Mouse (Mus musculus) midbrain, embryonic 11.5 days (tissue): Measurements from ENCODE around the gene Ssbp3. TPM values are rescaled to one million over a fixed set of nuclear protein-coding genes. Genes with fewer than 3 reads are reported as not detected.
A peak's percentile ranks its signal among the peaks of the same experiment; 100 is the strongest.

Experiments used
- ATAC-seq: fragments of 200-750 bp; cut with Nextera tagmentation; 2 replicates; pipeline ENCODE4 v1.8.0; 2017; ENCODE audit warnings: moderate TSS enrichment, moderate library complexity; ENCODE audit not compliant: low FRiP score
- DNase-seq: peaks from one replicate; pipeline ENCODE4 v3.0.0; 2015; ENCODE audit warnings: low spot score; ENCODE audit errors: missing footprints
- H3K27ac ChIP-seq: fragments of 300-500 bp; sonication (generic); 2 replicates; pipeline ENCODE4 v1.5.1; 2014; ENCODE audit warnings: low read depth, low read length
- H3K27me3 ChIP-seq: fragments of 300-500 bp; sonication (generic); 2 replicates; pipeline ENCODE4 v1.6.1; 2014; ENCODE audit warnings: mild to moderate bottlenecking, low read length, moderate library complexity, mixed read lengths; ENCODE audit not compliant: control insufficient read depth, insufficient read depth
- H3K36me3 ChIP-seq: fragments of 300-500 bp; sonication (generic); 2 replicates; pipeline ENCODE4 v1.6.1; 2014; ENCODE audit warnings: mild to moderate bottlenecking, low read length, moderate library complexity, mixed read lengths; ENCODE audit not compliant: control insufficient read depth, insufficient read depth
- H3K4me1 ChIP-seq: fragments of 300-500 bp; sonication (generic); 2 replicates; pipeline ENCODE4 v1.6.1; 2014; ENCODE audit warnings: low read length; ENCODE audit not compliant: control insufficient read depth, insufficient read depth
- H3K4me2 ChIP-seq: fragments of 300-500 bp; sonication (generic); 2 replicates; pipeline ENCODE4 v1.6.1; 2014; ENCODE audit warnings: mild to moderate bottlenecking, moderate library complexity
- H3K4me3 ChIP-seq: fragments of 300-500 bp; sonication (generic); 2 replicates; pipeline ENCODE4 v1.5.1; 2014; ENCODE audit warnings: low read depth, low read length
- H3K9ac ChIP-seq: fragments of 300-500 bp; sonication (generic); 2 replicates; pipeline ENCODE4 v1.6.1; 2014; ENCODE audit warnings: low read length
- H3K9me3 ChIP-seq: fragments of 300-500 bp; sonication (generic); 2 replicates; pipeline ENCODE4 v1.6.1; 2016; ENCODE audit warnings: low read length; ENCODE audit not compliant: control insufficient read depth
- WGBS: fragments of 180-500 bp; shearing (Covaris S2); extraction: QIAGEN DNeasy Blood & Tissue Kit; methylation state at CpG from one replicate; pipeline ENCODE4 v1.1.7; 2014; 5-methylcytosine and 5-hydroxymethylcytosine counted together
- polyA plus RNA-seq: library from polyadenylated mRNA; unstranded; fragments of >200 nt; fragmentation: Nextera tagmentation; extraction: Ambion mirVana; gene quantifications from 2 replicates; pipeline ENCODE4 v1.2.1, GENCODE M21; 2014

Gene Ssbp3
- polyA plus RNA-seq, result 124 and 132 TPM in 2 replicates

GRCm38 (mm10) chr4:106910201-106911172, at the start of gene Ssbp3:
Ssbp3 (plus strand) TSS chr4:106910701.
- Histone ChIP-seq H3K27ac (peak within 1 kb of the TSS; percentile 99), H3K4me2 (peak within 1 kb of the TSS; percentile 98), H3K4me1 (peaks cover 43% of the 10 kb centered on the region), H3K9ac (peak within 1 kb of the TSS; percentile 100), H3K4me3 (peak within 1 kb of the TSS; percentile 100), H3K36me3 (peaks cover 10% of the 10 kb centered on the region), H3K27me3 (no peaks in the 10 kb centered on the region), H3K9me3 (no peaks in the 10 kb centered on the region)
- under 1% methylated on average over 40 of the region's 51 CpGs for WGBS
- peak; percentile 99 for DNase-seq
- ATAC-seq, result peak; percentile 77

GRCm38 (mm10) chr4:106861871-106862270, 48.6 kb upstream of the Ssbp3 start:
- Histone ChIP-seq H3K9me3 (no peaks in the 10 kb centered on the region), H3K9ac (no peak overlapping the region), H3K4me3 (no peak overlapping the region), H3K4me2 (no peak overlapping the region), H3K27me3 (no peaks in the 10 kb centered on the region), H3K4me1 (peaks cover 27% of the 10 kb centered on the region), H3K36me3 (no peaks in the 10 kb centered on the region), H3K27ac (no peak overlapping the region)
- WGBS, result 76% methylated on average over 8 of the region's 8 CpGs
- DNase-seq (no peak), ATAC-seq (no peak)

GRCm38 (mm10) chr4:106862317-106862716, 48.2 kb upstream of the Ssbp3 start:
- Histone ChIP-seq H3K36me3 (no peaks in the 10 kb centered on the region), H3K4me1 (peaks cover 31% of the 10 kb centered on the region), H3K27me3 (no peaks in the 10 kb centered on the region), H3K4me2 (no peak overlapping the region), H3K4me3 (no peak overlapping the region), H3K27ac (no peak overlapping the region), H3K9ac (no peak overlapping the region), H3K9me3 (no peaks in the 10 kb centered on the region)
- ATAC-seq (no peak), DNase-seq (no peak)
- WGBS, result 63% methylated on average over 7 of the region's 7 CpGs

GRCm38 (mm10) chr4:106862767-106863370, 47.6 kb upstream of the Ssbp3 start:
- peaks cover 32% of the 10 kb centered on the region for H3K4me1 ChIP-seq
- H3K9ac ChIP-seq, result peak overlapping the region; percentile 24; the same call in 1 of the 2 replicates

GRCm38 (mm10) chr4:106865415-106866110, 44.9 kb upstream of the Ssbp3 start:
- Histone ChIP-seq H3K9me3 (no peaks in the 10 kb centered on the region), H3K36me3 (no peaks in the 10 kb centered on the region), H3K4me1 (peaks cover 32% of the 10 kb centered on the region), H3K4me2 (peak overlapping the region; percentile 15), H3K27me3 (no peaks in the 10 kb centered on the region), H3K27ac (peak overlapping the region; percentile 76), H3K4me3 (no peak overlapping the region), H3K9ac (peak overlapping the region; percentile 54)
- ATAC-seq (no peak), DNase-seq (peak; percentile 92)
- WGBS, result 12% methylated on average over 19 of the region's 19 CpGs

More at GRCm38 (mm10) chr4:106862767-106863370, 47.6 kb upstream of the Ssbp3 start:
- H3K9me3 ChIP-seq, result no peaks in the 10 kb centered on the region
- H3K36me3 ChIP-seq, result no peaks in the 10 kb centered on the region
- no peak overlapping the region for H3K27ac ChIP-seq
- WGBS, result 51% methylated on average over 3 of the region's 3 CpGs
- ATAC-seq, result no peak
- H3K27me3 ChIP-seq, result no peaks in the 10 kb centered on the region
- H3K4me3 ChIP-seq, result no peak overlapping the region
- DNase-seq, result no peak
- no peak overlapping the region for H3K4me2 ChIP-seq

- peak overlapping the region; percentile 76 for H3K27ac ChIP-seq
- ATAC-seq, result peak; percentile 19; the same call in 1 of the 2 replicates
- no peak overlapping the region; the same call in 1 of the 2 replicates for H3K4me2 ChIP-seq
- H3K4me1 ChIP-seq, result peaks cover 32% of the 10 kb centered on the region
- H3K36me3 ChIP-seq, result no peaks in the 10 kb centered on the region
- peak overlapping the region; percentile 48; the same call in 1 of the 2 replicates for H3K9ac ChIP-seq
- DNase-seq, result peak; percentile 91
- 62% methylated on average over 5 of the region's 5 CpGs for whole genome bisulfite sequencing
- H3K27me3 ChIP-seq, result no peaks in the 10 kb centered on the region
- no peak overlapping the region for H3K4me3 ChIP-seq
- no peaks in the 10 kb centered on the region for H3K9me3 ChIP-seq
Observed at GRCm38 (mm10) chr4:106866381-106866780, 44.1 kb upstream of the Ssbp3 start.

GRCm38 (mm10) chr4:106866845-106867244, 43.7 kb upstream of the Ssbp3 start:
- Histone ChIP-seq H3K27ac (peak overlapping the region; percentile 76), H3K36me3 (no peaks in the 10 kb centered on the region), H3K9ac (peak overlapping the region; percentile 48; the same call in 1 of the 2 replicates), H3K27me3 (no peaks in the 10 kb centered on the region), H3K9me3 (no peaks in the 10 kb centered on the region), H3K4me2 (peak overlapping the region; percentile 15), H3K4me3 (no peak overlapping the region), H3K4me1 (peaks cover 32% of the 10 kb centered on the region)
- 1% methylated on average over 7 of the region's 7 CpGs for WGBS
- DNase-seq (peak; percentile 95), ATAC-seq (peak; percentile 94)

GRCm38 (mm10) chr4:106868737-106869438, 41.6 kb upstream of the Ssbp3 start:
- 79% methylated on average over 12 of the region's 12 CpGs for WGBS

More at GRCm38 (mm10) chr4:106868737-106869438, 41.6 kb upstream of the Ssbp3 start:
- Histone ChIP-seq H3K4me1 (peaks cover 26% of the 10 kb centered on the region), H3K27me3 (no peaks in the 10 kb centered on the region), H3K9me3 (no peaks in the 10 kb centered on the region), H3K27ac (no peak overlapping the region), H3K36me3 (no peaks in the 10 kb centered on the region), H3K9ac (no peak overlapping the region), H3K4me3 (no peak overlapping the region), H3K4me2 (no peak overlapping the region)
- ATAC-seq, result no peak
- no peak for DNase-seq
